Mouse (Mus musculus): ENCODE results near the gene Wfikkn2. TPM values are rescaled to one million over a fixed set of nuclear protein-coding genes. Genes with fewer than 3 reads are reported as not detected.

Gene Wfikkn2
- total and polyA plus RNA-seq, 3 experiments, result 0.04 to 0.11 (median 0.08) TPM

GRCm38 (mm10) chr11:94233405-94233804 lies 12.4 kb downstream of the Wfikkn2 start:
- peaks cover 2% of the 10 kb centered on the region for H3K27me3 ChIP-seq (replicated peaks)
- H3K36me3 ChIP-seq (replicated peaks in 1 of 2; ENCODE audit: control insufficient read depth in 1 of 2, insufficient read depth in 1 of 2, low read length in 1 of 2), result no peaks in the 10 kb centered on the region
- in situ Hi-C loops (cut with MboI; ENCODE audit: low pct_ligation_motif_present, low pct_unique_long_range_greater_than_20kb, low sequenced_read_pairs), result no loop called here
- H3K9me3 ChIP-seq (replicated peaks; ENCODE audit: low read length), result no peaks in the 10 kb centered on the region
- TF ChIP-seq CHD2 (IDR thresholded peaks at IDR 0.05; ENCODE audit: low read length) (no peak), PAX5 (IDR thresholded peaks at IDR 0.05; ENCODE audit: low read length) (no peak), IRF4 (IDR thresholded peaks at IDR 0.05; ENCODE audit: low read depth, low read length) (no peak), ZKSCAN1 (IDR thresholded peaks at IDR 0.05; ENCODE audit: borderline replicate concordance, low read depth, low read length) (no peak), ELF1 (IDR thresholded peaks at IDR 0.05; ENCODE audit: low read depth, low read length) (no peak), POLR2AphosphoS2 (IDR thresholded peaks at IDR 0.05; ENCODE audit: low read depth, low read length) (no peak), SMC3 (IDR thresholded peaks at IDR 0.05; ENCODE audit: low read depth, low read length) (no peak), USF1 (IDR thresholded peaks at IDR 0.05; ENCODE audit: low read depth, low read length) (no peak), MYC (IDR thresholded peaks at IDR 0.05; ENCODE audit: low read depth, low read length) (no peak), CTCF (conservative IDR thresholded peaks at IDR 0.05 in 1 of 2, IDR thresholded peaks at IDR 0.05 in 1 of 2; ENCODE audit: low read depth in 2 of 2, low read length in 2 of 2) (no peak), BHLHE40 (IDR thresholded peaks at IDR 0.05; ENCODE audit: low read depth, low read length) (no peak), MEF2A (IDR thresholded peaks at IDR 0.05; ENCODE audit: borderline replicate concordance, low read depth, low read length) (no peak), HCFC1 (IDR thresholded peaks at IDR 0.05; ENCODE audit: low read depth, low read length) (no peak)
- H3K4me3 ChIP-seq (replicated peaks in 1 of 3; ENCODE audit: low read depth in 2 of 3, low read length in 2 of 3, poor library complexity in 1 of 3), result no peak overlapping the region
- no peak overlapping the region for H3K27ac ChIP-seq (ENCODE audit: insufficient read depth, low read depth)
- dilution Hi-C loops (cut with MboI; ENCODE audit: extremely low pct_ligation_motif_present, extremely low pct_unique_long_range_greater_than_20kb, low sequenced_read_pairs), result no loop called here
- H3K4me2 ChIP-seq (ENCODE audit: insufficient read depth, low read depth, poor library complexity, severe bottlenecking), result no peak overlapping the region
- no peaks in the 10 kb centered on the region for H3K79me2 ChIP-seq (replicated peaks; ENCODE audit: control insufficient read depth, extremely low read depth, insufficient read depth, poor library complexity, severe bottlenecking)
- H3K9ac ChIP-seq (ENCODE audit: insufficient read depth, low read depth), result no peak overlapping the region
- no peak for DNase-seq (ENCODE audit: extremely low read depth)
- peaks cover 0 to 17% of the 10 kb centered on the region in 2 experiments; a peak in 2 of 4 replicates for H3K4me1 ChIP-seq (ENCODE audit: control insufficient read depth in 1 of 2, insufficient read depth in 2 of 2)

GRCm38 (mm10) chr11:94231821-94232552 lies 13.8 kb downstream of the Wfikkn2 start:
- TF ChIP-seq ZMIZ1 (IDR thresholded peaks at IDR 0.05; ENCODE audit: low read depth, low read length), result no peak
- no peak for TF ChIP-seq E2F4 (IDR thresholded peaks at IDR 0.05; ENCODE audit: insufficient replicate concordance, low read depth, low read length)
- 0 out of 2 replicates have a peak, but pooled peaks have one; percentile 16 for TF ChIP-seq BHLHE40 (IDR thresholded peaks at IDR 0.05; ENCODE audit: low read depth, low read length)
- no peak overlapping the region for H3K4me2 ChIP-seq (ENCODE audit: insufficient read depth, low read depth, poor library complexity, severe bottlenecking)
- H3K27me3 ChIP-seq (replicated peaks), result peaks cover 5% of the 10 kb centered on the region
- DNase-seq (ENCODE audit: extremely low read depth), result no peak
- H3K9me3 ChIP-seq (replicated peaks; ENCODE audit: low read length), result no peaks in the 10 kb centered on the region
- H3K4me3 ChIP-seq (replicated peaks in 1 of 3; ENCODE audit: low read depth in 2 of 3, low read length in 2 of 3, poor library complexity in 1 of 3), result no peak overlapping the region
- no peak overlapping the region for H3K27ac ChIP-seq (ENCODE audit: insufficient read depth, low read depth)
- dilution Hi-C loops (cut with MboI; ENCODE audit: extremely low pct_ligation_motif_present, extremely low pct_unique_long_range_greater_than_20kb, low sequenced_read_pairs), result no loop called here
- no peaks in the 10 kb centered on the region for H3K79me2 ChIP-seq (replicated peaks; ENCODE audit: control insufficient read depth, extremely low read depth, insufficient read depth, poor library complexity, severe bottlenecking)
- in situ Hi-C loops (cut with MboI; ENCODE audit: low pct_ligation_motif_present, low pct_unique_long_range_greater_than_20kb, low sequenced_read_pairs), result no loop called here
- H3K9ac ChIP-seq (ENCODE audit: insufficient read depth, low read depth), result no peak overlapping the region
- peaks cover 0 to 17% of the 10 kb centered on the region in 2 experiments; a peak in 2 of 4 replicates for H3K4me1 ChIP-seq (ENCODE audit: control insufficient read depth in 1 of 2, insufficient read depth in 2 of 2)
- H3K36me3 ChIP-seq (replicated peaks in 1 of 2; ENCODE audit: control insufficient read depth in 1 of 2, insufficient read depth in 1 of 2, low read length in 1 of 2), result no peaks in the 10 kb centered on the region

Measured in CH12.LX (cell line).